Mouse (Mus musculus): Measurements from ENCODE around the gene Rdh16f2. TPM values are rescaled to one million over a fixed set of nuclear protein-coding genes. Genes with fewer than 3 reads are reported as not detected.
A peak's percentile ranks its signal among the peaks of the same experiment; 100 is the strongest.

The Rdh16f2 gene
- polyA plus RNA-seq, 1 experiment from 2014 or later = 0.19 TPM

GRCm38 (mm10) chr10:127922241-127922640 is 56.0 kb downstream of the Rdh16f2 start:
- Histone ChIP-seq H3K9ac (no peak overlapping the region), H3K4me1 (replicated peaks) (peaks cover 2% of the 10 kb centered on the region; the same call in 1 of the 2 replicates), H3K4me2 (replicated peaks) (no peak overlapping the region), H3K4me3 (replicated peaks) (no peak overlapping the region), H3K9me3 (no peaks in the 10 kb centered on the region), H3K36me3 (no peaks in the 10 kb centered on the region), H3K27ac (no peak overlapping the region), H3K27me3 (replicated peaks) (no peaks in the 10 kb centered on the region)
- peak; percentile 37; the same call in 1 of the 2 replicates for ATAC-seq
- 69% methylated on average over 1 of the region's 1 CpGs for WGBS

GRCm38 (mm10) chr10:127923024-127923423 is 56.8 kb downstream of the Rdh16f2 start:
- Histone ChIP-seq H3K36me3 (no peaks in the 10 kb centered on the region), H3K9ac (no peak overlapping the region), H3K4me3 (replicated peaks) (no peak overlapping the region), H3K4me1 (replicated peaks) (peaks cover 2% of the 10 kb centered on the region; the same call in 1 of the 2 replicates), H3K27ac (no peak overlapping the region), H3K27me3 (replicated peaks) (no peaks in the 10 kb centered on the region), H3K4me2 (replicated peaks) (no peak overlapping the region), H3K9me3 (no peaks in the 10 kb centered on the region)
- 89% methylated on average over 8 of the region's 8 CpGs for WGBS
- ATAC-seq = no peak

GRCm38 (mm10) chr10:127924597-127925378 is 58.5 kb downstream of the Rdh16f2 start:
- Histone ChIP-seq H3K36me3 (no peaks in the 10 kb centered on the region), H3K4me3 (replicated peaks) (no peak overlapping the region), H3K27ac (peak overlapping the region; percentile 36; the same call in 1 of the 2 replicates), H3K4me2 (replicated peaks) (no peak overlapping the region), H3K27me3 (replicated peaks) (no peaks in the 10 kb centered on the region), H3K9me3 (no peaks in the 10 kb centered on the region), H3K9ac (no peak overlapping the region), H3K4me1 (replicated peaks) (peaks cover 2% of the 10 kb centered on the region; the same call in 1 of the 2 replicates)
- peak; percentile 75 for ATAC-seq
- WGBS = 50% methylated on average over 7 of the region's 7 CpGs

Other genes starting within 250 kb of the Rdh16f2 start
- gene Lrp1, start 245.3 kb upstream of the Rdh16f2 start, polyA plus RNA-seq (2015; fragmentation: Nextera tagmentation; extraction: Ambion mirVana) = 67.2 and 77.1 TPM in 2 replicates
- 37.7 and 39.9 TPM in 2 replicates for gene Stat6, start 223.5 kb upstream of the Rdh16f2 start, polyA plus RNA-seq (2015; fragmentation: Nextera tagmentation; extraction: Ambion mirVana)
- 5.7 and 6.9 TPM in 2 replicates for gene Nemp1, start 199.6 kb upstream of the Rdh16f2 start, polyA plus RNA-seq (2015; fragmentation: Nextera tagmentation; extraction: Ambion mirVana)
- 8.3 and 8.7 TPM in 2 replicates for gene Nab2, start 197.9 kb upstream of the Rdh16f2 start, polyA plus RNA-seq (2015; fragmentation: Nextera tagmentation; extraction: Ambion mirVana)
- 33.8 and 36.7 TPM in 2 replicates for gene Myo1a, start 161.3 kb upstream of the Rdh16f2 start, polyA plus RNA-seq (2015; fragmentation: Nextera tagmentation; extraction: Ambion mirVana)
- gene Tac2, start 142.0 kb upstream of the Rdh16f2 start, polyA plus RNA-seq (2015; fragmentation: Nextera tagmentation; extraction: Ambion mirVana) = 2.3 and 4.1 TPM in 2 replicates
- gene Zbtb39, start 126.9 kb upstream of the Rdh16f2 start, polyA plus RNA-seq (2015; fragmentation: Nextera tagmentation; extraction: Ambion mirVana) = 2.6 and 2.7 TPM in 2 replicates
- gene Gpr182, start 114.7 kb upstream of the Rdh16f2 start, polyA plus RNA-seq (2015; fragmentation: Nextera tagmentation; extraction: Ambion mirVana) = 1.8 and 2.0 TPM in 2 replicates
- 0.04 TPM in 1 of 2 replicates, not detected in the other for gene Rdh1, start 106.8 kb upstream of the Rdh16f2 start, polyA plus RNA-seq (2015; fragmentation: Nextera tagmentation; extraction: Ambion mirVana)
- gene Rdh16f1, start 106.7 kb upstream of the Rdh16f2 start, polyA plus RNA-seq (2015; fragmentation: Nextera tagmentation; extraction: Ambion mirVana) = 0.19 TPM in 1 of 2 replicates, not detected in the other
- gene Rdh9, start 90.1 kb upstream of the Rdh16f2 start, polyA plus RNA-seq (2015; fragmentation: Nextera tagmentation; extraction: Ambion mirVana) = 0.13 TPM in 1 of 2 replicates, not detected in the other
- not detected in 2 replicates for gene Rdh16, start 65.3 kb upstream of the Rdh16f2 start, polyA plus RNA-seq (2015; fragmentation: Nextera tagmentation; extraction: Ambion mirVana)
- not detected in 2 replicates for gene Rdh19, start 16.5 kb upstream of the Rdh16f2 start, polyA plus RNA-seq (2015; fragmentation: Nextera tagmentation; extraction: Ambion mirVana)
- gene Rdh7, start 22.3 kb downstream of the Rdh16f2 start, polyA plus RNA-seq (2015; fragmentation: Nextera tagmentation; extraction: Ambion mirVana) = 0.35 and 0.63 TPM in 2 replicates
- gene Sdr9c7, start 32.0 kb downstream of the Rdh16f2 start, polyA plus RNA-seq (2015; fragmentation: Nextera tagmentation; extraction: Ambion mirVana) = 0.16 and 0.26 TPM in 2 replicates
- 0.38 and 0.48 TPM in 2 replicates for gene Hsd17b6, start 141.1 kb downstream of the Rdh16f2 start, polyA plus RNA-seq (2015; fragmentation: Nextera tagmentation; extraction: Ambion mirVana)
- gene Prim1, start 148.7 kb downstream of the Rdh16f2 start, polyA plus RNA-seq (2015; fragmentation: Nextera tagmentation; extraction: Ambion mirVana) = 67.9 and 73.0 TPM in 2 replicates
- gene Naca, start 169.1 kb downstream of the Rdh16f2 start, polyA plus RNA-seq (2015; fragmentation: Nextera tagmentation; extraction: Ambion mirVana) = 779 and 830 TPM in 2 replicates
- gene Ptges3, start 192.5 kb downstream of the Rdh16f2 start, polyA plus RNA-seq (2015; fragmentation: Nextera tagmentation; extraction: Ambion mirVana) = 482 and 586 TPM in 2 replicates
- gene Atp5b, start 216.8 kb downstream of the Rdh16f2 start, polyA plus RNA-seq (2015; fragmentation: Nextera tagmentation; extraction: Ambion mirVana) = 3,029 and 3,109 TPM in 2 replicates
- gene Baz2a, start 225.1 kb downstream of the Rdh16f2 start, polyA plus RNA-seq (2015; fragmentation: Nextera tagmentation; extraction: Ambion mirVana) = 11.7 and 12.5 TPM in 2 replicates